Mouse (Mus musculus) lung, embryonic 16.5 days (tissue): ENCODE results near the gene Uap1. TPM values are rescaled to one million over a fixed set of nuclear protein-coding genes. Genes with fewer than 3 reads are reported as not detected.

ENCODE experiments used
- ATAC-seq: fragments of 200-750 bp; cut with Nextera tagmentation; 2 replicates; pipeline ENCODE4 v1.8.0; 2017; ENCODE audit warnings: low read depth, mild to moderate bottlenecking, moderate library complexity
- H3K27ac ChIP-seq: fragments of 300-500 bp; sonication (generic); 2 replicates; pipeline ENCODE4 v1.5.1; 2014; ENCODE audit warnings: mild to moderate bottlenecking, control low read depth, low read length
- H3K27me3 ChIP-seq: fragments of 300-500 bp; sonication (generic); 2 replicates; pipeline ENCODE4 v1.6.1; 2014; ENCODE audit warnings: low read depth, low read length, mixed read lengths; ENCODE audit not compliant: control insufficient read depth, insufficient read depth
- H3K36me3 ChIP-seq: fragments of 300-500 bp; sonication (generic); 2 replicates; pipeline ENCODE4 v1.6.1; 2014; ENCODE audit warnings: low read length; ENCODE audit not compliant: control insufficient read depth, insufficient read depth
- H3K4me1 ChIP-seq: fragments of 300-500 bp; sonication (generic); replicated peaks from 2 replicates; pipeline ENCODE4 v1.6.1; 2014; ENCODE audit warnings: low read length, mixed read lengths; ENCODE audit not compliant: control insufficient read depth, insufficient read depth
- H3K4me2 ChIP-seq: fragments of 300-500 bp; sonication (generic); 2 replicates; pipeline ENCODE4 v1.6.1; 2014; ENCODE audit warnings: low read depth, low read length, control low read depth
- H3K4me3 ChIP-seq: fragments of 300-500 bp; sonication (generic); 2 replicates; pipeline ENCODE4 v1.5.1; 2014; ENCODE audit warnings: mild to moderate bottlenecking, low read length, control low read depth
- H3K9ac ChIP-seq: fragments of 300-500 bp; sonication (generic); 2 replicates; pipeline ENCODE4 v1.6.1; 2014; ENCODE audit warnings: low read length, control low read depth
- H3K9me3 ChIP-seq: fragments of 300-500 bp; sonication (generic); 2 replicates; pipeline ENCODE4 v1.6.1; 2016; ENCODE audit warnings: low read length; ENCODE audit not compliant: control insufficient read depth
- WGBS: fragments of 180-500 bp; shearing (Covaris S2); extraction: QIAGEN DNeasy Blood & Tissue Kit; methylation state at CpG from one replicate; pipeline ENCODE4 v1.1.7; 2014; 5-methylcytosine and 5-hydroxymethylcytosine counted together
- polyA plus RNA-seq: library from polyadenylated mRNA; unstranded; fragments of >200 nt; fragmentation: Nextera tagmentation; extraction: Ambion mirVana; gene quantifications from 2 replicates; pipeline ENCODE4 v1.2.1, GENCODE M21; 2015

Gene Uap1
- 52.7 and 53.6 TPM in 2 replicates for polyA plus RNA-seq

DNA sequence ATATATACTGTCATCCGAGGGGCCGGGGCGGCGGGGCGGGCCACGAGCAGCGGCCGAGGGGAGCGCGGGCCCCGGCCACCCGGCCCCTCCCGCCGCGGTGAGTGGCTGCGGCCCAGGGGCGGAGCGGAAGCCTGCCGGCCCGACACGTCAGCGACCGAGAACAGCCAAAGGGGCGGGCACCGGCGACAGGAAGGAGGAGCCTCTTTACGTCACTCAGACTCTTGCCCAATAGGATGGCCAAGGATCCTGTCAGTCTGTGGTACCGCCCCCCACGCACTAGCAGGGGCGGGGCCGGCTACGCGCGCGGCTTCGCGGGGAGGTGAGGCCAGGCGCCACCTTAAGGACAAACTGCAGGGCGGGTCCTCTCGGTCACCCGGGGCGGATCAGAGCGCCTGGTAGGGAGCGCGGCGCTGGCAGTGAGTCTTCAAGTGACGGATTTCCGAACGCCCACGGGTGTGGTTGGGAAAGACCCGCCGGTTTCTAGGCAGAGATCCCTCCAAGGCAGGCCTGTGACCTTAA lies at the start of gene Uap1:
Gene Uap1, minus strand, starts transcription at position 144 of the 519 bp plus-strand sequence.
- H3K4me2 ChIP-seq: peak within 1 kb of the TSS; percentile 75
- WGBS: 0% methylated on average over 43 of the region's 52 CpGs
- peak within 1 kb of the TSS; percentile 89 for H3K27ac ChIP-seq
- peak within 1 kb of the TSS; percentile 91 for H3K4me3 ChIP-seq
- no peaks in the 10 kb centered on the region for H3K9me3 ChIP-seq
- no peaks in the 10 kb centered on the region for H3K36me3 ChIP-seq
- no peaks in the 10 kb centered on the region for H3K27me3 ChIP-seq
- peak; percentile 99 for ATAC-seq
- H3K4me1 ChIP-seq: peaks cover 3% of the 10 kb centered on the region; the same call in 1 of the 2 replicates
- peak within 1 kb of the TSS; percentile 87 for H3K9ac ChIP-seq

DNA sequence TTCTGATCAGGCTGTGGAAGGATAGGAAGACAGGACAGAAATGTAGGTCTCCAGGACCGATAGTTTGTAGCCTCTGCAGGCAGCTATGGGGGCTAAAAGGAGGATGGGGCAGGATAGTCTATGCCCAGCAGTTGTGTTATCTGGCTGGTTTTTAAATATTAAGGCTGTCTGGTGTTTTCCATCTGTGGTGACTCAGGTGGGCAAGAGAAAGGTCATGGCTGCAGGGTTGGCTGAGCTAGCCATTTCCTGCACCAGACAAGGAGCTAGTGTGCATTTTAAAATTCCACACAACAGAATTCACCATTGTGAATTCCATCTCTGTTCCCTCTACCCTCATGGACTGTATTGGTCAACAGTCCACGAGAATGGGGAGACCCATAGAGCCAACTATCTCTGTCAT lies 48.5 kb upstream of the Uap1 start:
- Histone ChIP-seq H3K4me3 (no peak overlapping the region), H3K27me3 (no peaks in the 10 kb centered on the region), H3K9me3 (no peaks in the 10 kb centered on the region), H3K4me1 (no peaks in the 10 kb centered on the region), H3K9ac (no peak overlapping the region), H3K27ac (no peak overlapping the region), H3K36me3 (no peaks in the 10 kb centered on the region), H3K4me2 (no peak overlapping the region)
- 82% methylated on average over 2 of the region's 2 CpGs for WGBS
- no peak for ATAC-seq

DNA sequence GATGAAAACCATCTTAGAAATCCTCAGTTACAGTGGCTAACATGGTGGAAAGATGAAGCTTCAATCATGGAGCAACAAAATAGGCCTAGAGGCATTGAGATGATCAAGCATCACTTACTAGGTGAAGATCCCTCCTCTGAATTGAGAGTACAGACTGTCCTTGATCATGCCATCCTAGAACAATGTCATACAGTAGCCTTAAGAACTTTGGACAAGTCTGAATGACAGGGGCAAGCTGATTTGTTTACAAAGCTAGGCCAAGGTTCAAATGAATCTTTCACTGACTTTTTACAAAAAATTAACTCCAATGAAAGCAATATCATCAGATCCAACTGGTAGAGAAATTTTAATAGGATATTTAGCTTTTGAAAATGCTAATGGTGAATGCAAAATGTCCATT lies 45.6 kb upstream of the Uap1 start:
- Histone ChIP-seq H3K4me3 (no peak overlapping the region), H3K4me1 (0 out of 2 replicates have a peak, but pooled peaks cover 3% of the 10 kb centered on the region), H3K36me3 (no peaks in the 10 kb centered on the region), H3K27ac (no peak overlapping the region), H3K4me2 (no peak overlapping the region), H3K27me3 (peaks cover 2% of the 10 kb centered on the region; the same call in 1 of the 2 replicates), H3K9me3 (no peaks in the 10 kb centered on the region), H3K9ac (no peak overlapping the region)
- no peak for ATAC-seq

DNA sequence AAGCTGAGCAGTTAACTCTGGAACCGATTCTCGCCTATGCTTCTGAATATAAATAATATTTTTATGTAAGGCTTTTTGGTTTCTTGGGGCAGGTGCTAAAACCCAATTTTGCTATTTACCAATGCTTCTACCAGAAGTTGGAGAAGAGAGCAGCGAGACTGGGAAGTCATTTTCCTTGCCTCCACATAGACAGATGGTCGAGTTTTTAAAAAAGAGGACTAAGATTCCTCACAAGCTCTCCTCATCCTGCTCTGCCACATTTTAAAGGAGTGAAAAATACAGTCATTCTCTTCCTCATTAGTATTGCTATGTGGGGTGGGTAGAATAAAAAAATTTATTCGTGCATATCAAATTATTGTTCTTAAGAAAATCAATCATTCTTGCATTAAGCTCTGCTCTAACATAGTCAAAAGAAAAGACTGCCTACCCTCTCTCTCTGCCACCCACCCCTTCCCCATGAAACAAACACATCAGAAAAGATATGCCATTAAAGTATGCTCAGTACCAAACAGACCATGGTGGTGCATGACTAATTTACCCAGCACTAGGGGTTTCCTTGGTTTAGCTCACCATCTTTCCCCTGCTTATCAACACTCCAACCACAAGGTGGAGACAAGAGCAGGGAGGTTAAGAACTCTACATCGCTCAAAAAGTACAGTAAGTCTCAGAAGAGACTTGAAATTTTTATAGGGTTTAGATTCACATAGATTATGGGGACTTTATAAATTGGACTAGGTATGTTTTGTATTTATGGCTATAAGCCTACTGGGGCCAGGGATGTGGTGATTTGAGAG lies 43.5 kb upstream of the Uap1 start:
- ATAC-seq: no peak
- no peak overlapping the region for H3K4me2 ChIP-seq
- 71% methylated on average over 6 of the region's 6 CpGs for WGBS
- H3K36me3 ChIP-seq: no peaks in the 10 kb centered on the region
- no peak overlapping the region for H3K4me3 ChIP-seq
- peaks cover 2% of the 10 kb centered on the region; the same call in 1 of the 2 replicates for H3K27me3 ChIP-seq
- H3K9ac ChIP-seq: no peak overlapping the region
- H3K27ac ChIP-seq: no peak overlapping the region
- H3K4me1 ChIP-seq: peaks cover 5% of the 10 kb centered on the region; the same call in 1 of the 2 replicates
- H3K9me3 ChIP-seq: no peaks in the 10 kb centered on the region

DNA sequence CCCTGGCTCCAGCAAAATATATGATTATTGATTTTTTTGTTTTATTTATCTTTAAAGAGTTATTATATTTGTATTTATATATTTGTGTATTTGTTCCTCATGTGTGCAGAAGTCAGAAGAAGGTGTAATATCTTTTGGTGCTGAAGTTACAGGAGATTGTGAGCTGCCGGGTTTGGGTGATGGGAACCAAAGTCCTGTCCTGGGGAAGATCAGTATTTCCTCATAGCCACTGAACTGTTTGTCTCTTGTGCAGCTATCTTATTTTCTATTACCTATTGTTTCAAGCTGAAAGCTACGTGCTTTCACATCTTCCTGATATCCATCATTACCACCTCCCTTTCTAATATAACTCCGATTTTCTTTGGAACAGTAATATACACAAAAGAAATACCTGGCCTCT lies 40.8 kb upstream of the Uap1 start:
- Histone ChIP-seq H3K4me2 (peak overlapping the region; percentile 42), H3K9ac (peak overlapping the region; percentile 94), H3K4me1 (peaks cover 5% of the 10 kb centered on the region; the same call in 1 of the 2 replicates), H3K4me3 (peak overlapping the region; percentile 83), H3K36me3 (peaks cover 12% of the 10 kb centered on the region; the same call in 1 of the 2 replicates), H3K9me3 (no peaks in the 10 kb centered on the region), H3K27ac (peak overlapping the region; percentile 83; the same call in 1 of the 2 replicates), H3K27me3 (peaks cover 2% of the 10 kb centered on the region; the same call in 1 of the 2 replicates)
- no peak for ATAC-seq
- WGBS: 72% methylated on average over 3 of the region's 3 CpGs

DNA sequence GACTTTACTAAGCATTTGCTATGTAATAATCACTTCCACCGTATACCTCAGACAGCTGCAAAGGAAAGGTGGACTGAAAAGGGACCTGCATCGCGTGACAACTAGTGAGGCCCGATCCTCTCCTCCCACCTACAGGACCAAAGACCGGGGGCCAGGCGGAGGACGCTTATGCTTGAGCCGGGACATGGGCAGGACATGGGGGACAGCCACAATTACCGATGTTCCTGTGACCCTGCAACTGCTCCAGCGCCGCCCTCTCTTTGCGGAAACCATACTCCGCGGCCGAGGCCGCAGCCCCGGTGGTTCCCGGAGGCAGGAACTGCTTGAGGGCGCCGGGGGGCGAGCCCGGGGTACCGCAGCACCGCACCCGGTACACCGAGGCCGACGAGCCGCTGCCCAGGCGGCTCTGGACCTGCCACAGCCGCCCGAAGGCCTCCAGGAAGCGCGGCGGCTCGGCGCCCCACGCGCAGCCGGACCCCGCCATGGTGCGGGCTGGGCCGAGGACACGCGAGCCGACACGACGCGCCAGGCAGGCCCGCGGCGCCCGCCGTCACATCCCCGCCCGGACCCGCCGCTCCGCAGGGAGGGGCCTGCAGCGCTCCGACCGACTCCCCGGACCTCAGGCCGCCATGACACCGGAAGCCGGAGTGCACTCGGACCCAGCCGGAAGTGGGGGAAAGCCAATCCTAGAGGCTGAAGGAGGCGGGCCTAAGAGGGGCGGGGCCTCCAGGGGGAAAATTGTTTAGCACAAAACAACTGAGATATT lies 40.2 kb upstream of the Uap1 start, which contains the start of gene Uhmk1:
Gene Uhmk1, minus strand, starts transcription at position 641 of the 766 bp plus-strand sequence.
- peak within 1 kb of the TSS; percentile 83 for H3K4me3 ChIP-seq
- peak within 1 kb of the TSS; percentile 65 for H3K4me2 ChIP-seq
- peaks cover 15% of the 10 kb centered on the region for H3K36me3 ChIP-seq
- peak within 1 kb of the TSS; percentile 83 for H3K27ac ChIP-seq
- peak; percentile 99 for ATAC-seq
- peaks cover 5% of the 10 kb centered on the region; the same call in 1 of the 2 replicates for H3K4me1 ChIP-seq
- H3K27me3 ChIP-seq: peaks cover 2% of the 10 kb centered on the region; the same call in 1 of the 2 replicates
- H3K9ac ChIP-seq: peak within 1 kb of the TSS; percentile 94
- H3K9me3 ChIP-seq: no peaks in the 10 kb centered on the region
- under 1% methylated on average over 62 of the region's 70 CpGs for WGBS

DNA sequence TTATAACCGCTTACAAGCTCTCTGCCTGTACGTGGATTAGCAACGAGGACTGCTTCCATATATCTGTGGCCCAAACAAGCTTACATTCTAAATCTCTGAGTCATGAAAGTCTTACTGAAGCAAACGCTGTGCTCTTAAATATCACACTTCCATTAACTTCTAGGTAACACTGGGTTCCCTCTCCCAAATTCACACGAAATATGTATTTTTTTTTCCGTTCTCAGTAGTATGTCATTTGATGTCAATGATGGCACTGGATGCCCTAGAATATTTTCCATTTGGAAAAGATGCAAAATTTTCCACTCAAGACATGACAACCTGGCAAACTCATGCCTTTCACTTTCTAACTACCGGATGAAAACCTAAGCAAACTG lies 39.6 kb upstream of the Uap1 start:
- Histone ChIP-seq H3K4me2 (peak overlapping the region; percentile 65), H3K9ac (peak overlapping the region; percentile 94), H3K4me1 (peaks cover 5% of the 10 kb centered on the region; the same call in 1 of the 2 replicates), H3K9me3 (no peaks in the 10 kb centered on the region), H3K27me3 (peaks cover 2% of the 10 kb centered on the region; the same call in 1 of the 2 replicates), H3K4me3 (peak overlapping the region; percentile 83), H3K27ac (peak overlapping the region; percentile 83), H3K36me3 (peaks cover 16% of the 10 kb centered on the region)
- no peak for ATAC-seq
- WGBS: 25% methylated on average over 7 of the region's 7 CpGs

DNA sequence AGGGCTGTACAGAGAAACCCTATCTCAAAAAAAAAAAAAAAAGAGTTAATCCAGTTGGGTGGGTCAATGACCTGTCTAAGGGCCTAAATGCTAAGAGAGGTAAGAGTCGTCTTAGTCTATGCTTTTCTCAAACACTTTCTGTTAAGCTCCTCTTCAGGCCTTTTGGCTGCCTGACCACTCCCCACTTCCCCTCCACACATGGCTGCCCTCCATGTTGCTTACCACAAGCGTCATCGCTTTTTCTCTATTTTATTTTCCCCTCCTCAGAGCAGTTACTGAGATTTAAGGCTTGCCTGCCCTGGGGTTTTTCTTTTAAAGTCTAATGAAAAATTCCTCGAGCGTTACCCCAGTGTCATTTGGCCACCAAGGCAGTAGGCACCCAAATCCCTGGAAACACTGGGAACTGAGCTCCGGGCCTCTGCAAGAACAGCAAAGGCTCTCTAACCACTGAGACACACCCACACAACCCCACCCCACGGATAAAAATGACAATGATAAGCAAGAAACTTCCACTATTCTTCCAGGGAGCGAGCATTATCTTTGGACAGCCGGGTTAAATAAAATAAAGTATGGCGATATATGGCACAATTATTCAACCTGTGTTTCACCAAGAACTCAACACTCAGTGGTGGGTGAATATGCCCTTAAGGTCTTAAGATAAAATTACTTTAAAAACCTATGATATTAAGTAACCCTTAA lies 38.6 kb upstream of the Uap1 start:
- no peaks in the 10 kb centered on the region for H3K9me3 ChIP-seq
- 90% methylated on average over 10 of the region's 10 CpGs for WGBS
- peaks cover 5% of the 10 kb centered on the region; the same call in 1 of the 2 replicates for H3K4me1 ChIP-seq
- ATAC-seq: no peak
- no peak overlapping the region for H3K4me2 ChIP-seq
- no peak overlapping the region for H3K9ac ChIP-seq
- H3K4me3 ChIP-seq: no peak overlapping the region
- H3K27me3 ChIP-seq: peaks cover 2% of the 10 kb centered on the region; the same call in 1 of the 2 replicates
- no peak overlapping the region for H3K27ac ChIP-seq
- peaks cover 21% of the 10 kb centered on the region for H3K36me3 ChIP-seq
